Mouse (Mus musculus): ENCODE measurements around the gene Paxx.

GRCm38 (mm10) chr2:25484901-25485647, 24.2 kb upstream of the Paxx start:
- no peak for TF ChIP-seq PAX5 (IDR thresholded peaks at IDR 0.05; ENCODE audit: low read length)
- no peak for TF ChIP-seq NELFE (IDR thresholded peaks at IDR 0.05; ENCODE audit: low read depth, low read length)
- TF ChIP-seq POLR2AphosphoS2 (IDR thresholded peaks at IDR 0.05; ENCODE audit: low read depth, low read length): no peak

Measured in CH12.LX (cell line).